Mouse (Mus musculus) heart, embryonic 11.5 days (tissue): Measurements from ENCODE around the gene Gtf2ird1. TPM values are rescaled to one million over a fixed set of nuclear protein-coding genes. Genes with fewer than 3 reads are reported as not detected.
"Not testable (repeated sequence)": the region's sequence is repeated elsewhere in the genome, so short reads cannot be mapped to it uniquely, and the experiment has no call there.

Experiments
- ATAC-seq: fragments of 200-750 bp; cut with Nextera tagmentation; replicated peaks from 2 replicates; pipeline ENCODE4 v1.8.0; 2017; ENCODE audit warnings: moderate library complexity; ENCODE audit not compliant: insufficient number of reproducible peaks, low FRiP score, low TSS enrichment
- H3K27ac ChIP-seq: fragments of 300-500 bp; sonication (generic); 2 replicates; pipeline ENCODE4 v1.5.1; 2014; ENCODE audit warnings: mild to moderate bottlenecking, low read depth, low read length
- H3K27me3 ChIP-seq: fragments of 300-500 bp; sonication (generic); 2 replicates; pipeline ENCODE4 v1.6.1; 2014; ENCODE audit warnings: mild to moderate bottlenecking, low read length, mixed read lengths; ENCODE audit not compliant: control insufficient read depth, insufficient read depth
- H3K36me3 ChIP-seq: fragments of 300-500 bp; sonication (generic); 2 replicates; pipeline ENCODE4 v1.6.1; 2014; ENCODE audit warnings: mild to moderate bottlenecking, low read length, moderate library complexity, mixed read lengths; ENCODE audit not compliant: control insufficient read depth, insufficient read depth
- H3K4me1 ChIP-seq: fragments of 300-500 bp; sonication (generic); 2 replicates; pipeline ENCODE4 v1.6.1; 2014; ENCODE audit warnings: low read length; ENCODE audit not compliant: control insufficient read depth, insufficient read depth
- H3K4me2 ChIP-seq: fragments of 300-500 bp; sonication (generic); 2 replicates; pipeline ENCODE4 v1.6.1; 2014; ENCODE audit warnings: mild to moderate bottlenecking, moderate library complexity
- H3K4me3 ChIP-seq: fragments of 300-500 bp; sonication (generic); 2 replicates; pipeline ENCODE4 v1.5.1; 2014; ENCODE audit warnings: low read depth, low read length
- H3K9ac ChIP-seq: fragments of 300-500 bp; sonication (generic); 2 replicates; pipeline ENCODE4 v1.6.1; 2014; ENCODE audit warnings: mild to moderate bottlenecking, low read depth, low read length, moderate library complexity
- H3K9me3 ChIP-seq: fragments of 300-500 bp; sonication (generic); replicated peaks from 2 replicates; pipeline ENCODE4 v1.6.1; 2016; ENCODE audit warnings: low read length; ENCODE audit not compliant: control insufficient read depth
- WGBS: fragments of 180-500 bp; shearing (Covaris S2); extraction: QIAGEN DNeasy Blood & Tissue Kit; methylation state at CpG from one replicate; pipeline ENCODE4 v1.1.7; 2014; ENCODE audit not compliant: insufficient replicate concordance; 5-methylcytosine and 5-hydroxymethylcytosine counted together
- polyA plus RNA-seq: library from polyadenylated mRNA; unstranded; fragments of >200 nt; fragmentation: Nextera tagmentation; extraction: Ambion mirVana; gene quantifications from 2 replicates; pipeline ENCODE4 v1.2.1, GENCODE M21; 2014

Gene Gtf2ird1
- polyA plus RNA-seq, 1 experiment from 2014 or later = 49.0 TPM

- Histone ChIP-seq H3K27ac (no peak overlapping the region), H3K4me2 (no peak overlapping the region), H3K4me3 (no peak overlapping the region), H3K4me1 (no peaks in the 10 kb centered on the region), H3K9ac (no peak overlapping the region), H3K27me3 (no peaks in the 10 kb centered on the region), H3K36me3 (no peaks in the 10 kb centered on the region), H3K9me3 (no peaks in the 10 kb centered on the region)
- WGBS = 71% methylated on average over 10 of the region's 10 CpGs
- ATAC-seq = no peak
These were observed 115.2 kb downstream of the Gtf2ird1 start for GRCm38 (mm10) chr5:134341321-134341720.

GRCm38 (mm10) chr5:134340101-134340522 lies 116.4 kb downstream of the Gtf2ird1 start:
- H3K9me3 ChIP-seq = no peaks in the 10 kb centered on the region
- H3K9ac ChIP-seq = 0 out of 2 replicates have a peak overlapping the region, but pooled peaks have one; percentile 22
- no peak for ATAC-seq
- no peak overlapping the region for H3K4me2 ChIP-seq
- no peaks in the 10 kb centered on the region for H3K36me3 ChIP-seq
- H3K4me3 ChIP-seq = no peak overlapping the region
- no peaks in the 10 kb centered on the region for H3K27me3 ChIP-seq
- H3K27ac ChIP-seq = no peak overlapping the region
- WGBS = 33% methylated on average over 6 of the region's 6 CpGs
- no peaks in the 10 kb centered on the region for H3K4me1 ChIP-seq

DNA sequence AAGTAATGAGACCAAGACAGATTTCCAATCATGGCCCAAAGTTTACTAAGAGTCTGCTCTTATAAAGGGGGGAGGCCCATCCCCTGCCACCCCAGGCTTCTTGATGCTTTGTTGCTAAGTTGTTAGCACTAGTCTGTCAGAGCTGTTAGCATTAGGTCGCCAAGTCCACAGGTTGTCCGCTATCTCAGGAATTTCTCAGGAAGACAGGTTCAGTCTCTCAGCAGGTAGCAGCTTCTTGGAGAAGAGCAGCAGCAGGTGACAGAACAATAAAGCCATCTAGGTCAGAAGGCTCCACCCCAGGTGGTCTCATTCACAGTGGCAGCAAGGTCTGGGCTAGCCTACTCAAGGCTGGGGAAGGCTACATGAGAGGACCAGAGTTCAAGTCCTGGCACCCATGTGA lies 119.5 kb downstream of the Gtf2ird1 start:
- 45% methylated on average over 2 of the region's 2 CpGs for WGBS
- H3K36me3 ChIP-seq, H3K4me3 ChIP-seq, H3K4me2 ChIP-seq, ATAC-seq, H3K9me3 ChIP-seq, H3K4me1 ChIP-seq, H3K9ac ChIP-seq, H3K27ac ChIP-seq, H3K27me3 ChIP-seq: not testable (repeated sequence)

GRCm38 (mm10) chr5:134332743-134333142 lies 123.8 kb downstream of the Gtf2ird1 start:
- Histone ChIP-seq H3K27me3 (no peaks in the 10 kb centered on the region), H3K4me2 (no peak overlapping the region), H3K27ac (no peak overlapping the region), H3K36me3 (no peaks in the 10 kb centered on the region), H3K9ac (no peak overlapping the region), H3K4me1 (no peaks in the 10 kb centered on the region), H3K4me3 (no peak overlapping the region), H3K9me3 (no peaks in the 10 kb centered on the region)
- ATAC-seq = no peak
- WGBS = 64% methylated on average over 8 of the region's 8 CpGs

DNA sequence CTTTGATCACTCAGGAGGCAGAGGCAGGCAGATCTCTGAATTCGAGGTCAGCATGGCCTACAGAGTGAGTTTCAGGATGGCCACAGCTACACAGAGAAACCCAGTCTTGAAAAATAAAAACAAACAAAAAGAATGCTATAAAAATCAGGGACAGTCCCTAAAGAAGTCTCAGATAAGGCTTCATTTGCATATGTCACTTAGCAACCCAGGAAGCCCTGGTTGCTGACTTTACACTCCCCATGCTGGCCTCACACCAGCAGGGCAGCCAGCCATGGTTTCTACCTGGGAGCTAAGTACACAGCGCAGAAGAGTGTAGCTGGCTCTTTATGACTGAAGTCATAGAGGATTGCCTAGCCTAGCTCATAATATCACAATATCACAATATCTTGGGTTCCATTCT lies 126.4 kb downstream of the Gtf2ird1 start:
- H3K36me3 ChIP-seq = no peaks in the 10 kb centered on the region
- H3K4me2 ChIP-seq = no peak overlapping the region
- 85% methylated on average over 2 of the region's 2 CpGs for WGBS
- H3K4me1 ChIP-seq = peaks cover 5% of the 10 kb centered on the region; the same call in 1 of the 2 replicates
- no peak for ATAC-seq
- no peak overlapping the region for H3K9ac ChIP-seq
- no peak overlapping the region for H3K27ac ChIP-seq
- H3K27me3 ChIP-seq = no peaks in the 10 kb centered on the region
- no peak overlapping the region for H3K4me3 ChIP-seq
- no peaks in the 10 kb centered on the region for H3K9me3 ChIP-seq

DNA sequence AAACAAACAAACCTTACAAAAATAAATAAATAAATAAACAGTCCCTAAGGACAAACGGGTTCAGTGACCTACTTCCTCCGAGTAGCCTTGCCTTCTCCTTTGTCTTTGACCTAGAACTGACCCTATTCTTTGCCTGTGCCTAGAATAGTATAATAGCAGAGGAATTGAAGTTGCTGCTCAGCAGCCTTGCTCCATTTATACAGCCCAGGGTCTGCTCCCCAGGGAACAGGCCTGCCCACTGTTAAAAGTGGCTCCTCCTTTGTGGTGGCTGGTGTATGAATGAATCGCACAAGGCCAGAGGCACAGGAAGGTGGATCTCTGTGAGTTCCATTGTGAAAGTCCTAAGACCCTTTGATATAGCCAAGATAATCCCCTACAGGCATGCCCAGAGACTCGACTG lies 127.2 kb downstream of the Gtf2ird1 start:
- Histone ChIP-seq H3K9me3 (no peaks in the 10 kb centered on the region), H3K36me3 (no peaks in the 10 kb centered on the region), H3K27me3 (no peaks in the 10 kb centered on the region), H3K4me1 (peaks cover 5% of the 10 kb centered on the region; the same call in 1 of the 2 replicates), H3K4me2 (no peak overlapping the region), H3K27ac (no peak overlapping the region), H3K9ac (no peak overlapping the region), H3K4me3 (no peak overlapping the region)
- no peak for ATAC-seq
- 66% methylated on average over 4 of the region's 4 CpGs for WGBS

DNA sequence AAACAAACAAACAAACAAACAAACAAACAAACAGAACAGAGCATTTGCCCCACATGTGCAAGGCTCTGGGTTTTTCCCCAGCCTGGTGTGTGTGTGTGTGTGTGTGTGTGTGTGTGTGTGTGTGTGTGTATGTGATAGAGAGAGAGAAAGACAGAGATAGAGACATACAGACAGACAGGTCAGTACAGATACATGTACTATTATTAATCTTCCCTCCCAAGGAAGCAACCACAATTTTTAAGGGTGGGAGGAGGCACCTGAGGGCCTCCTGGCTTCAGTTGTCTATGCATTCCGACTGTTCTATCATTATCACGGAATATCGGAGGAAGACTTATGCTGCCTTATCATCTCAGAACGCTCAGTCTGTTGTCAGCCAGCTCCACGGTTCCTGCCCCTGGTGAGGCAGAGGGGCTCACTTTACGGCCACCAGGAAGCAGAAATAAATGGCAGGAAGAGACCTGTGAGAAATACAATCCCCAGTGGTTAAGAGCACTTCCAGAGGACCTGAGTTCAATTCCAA lies 128.0 kb downstream of the Gtf2ird1 start:
- H3K27ac ChIP-seq = no peak overlapping the region
- H3K4me3 ChIP-seq = no peak overlapping the region
- no peaks in the 10 kb centered on the region for H3K27me3 ChIP-seq
- no peaks in the 10 kb centered on the region for H3K9me3 ChIP-seq
- no peaks in the 10 kb centered on the region for H3K36me3 ChIP-seq
- no peak for ATAC-seq
- H3K4me1 ChIP-seq = peaks cover 5% of the 10 kb centered on the region
- no peak overlapping the region for H3K4me2 ChIP-seq
- no peak overlapping the region for H3K9ac ChIP-seq
- WGBS = 56% methylated on average over 6 of the region's 6 CpGs

DNA sequence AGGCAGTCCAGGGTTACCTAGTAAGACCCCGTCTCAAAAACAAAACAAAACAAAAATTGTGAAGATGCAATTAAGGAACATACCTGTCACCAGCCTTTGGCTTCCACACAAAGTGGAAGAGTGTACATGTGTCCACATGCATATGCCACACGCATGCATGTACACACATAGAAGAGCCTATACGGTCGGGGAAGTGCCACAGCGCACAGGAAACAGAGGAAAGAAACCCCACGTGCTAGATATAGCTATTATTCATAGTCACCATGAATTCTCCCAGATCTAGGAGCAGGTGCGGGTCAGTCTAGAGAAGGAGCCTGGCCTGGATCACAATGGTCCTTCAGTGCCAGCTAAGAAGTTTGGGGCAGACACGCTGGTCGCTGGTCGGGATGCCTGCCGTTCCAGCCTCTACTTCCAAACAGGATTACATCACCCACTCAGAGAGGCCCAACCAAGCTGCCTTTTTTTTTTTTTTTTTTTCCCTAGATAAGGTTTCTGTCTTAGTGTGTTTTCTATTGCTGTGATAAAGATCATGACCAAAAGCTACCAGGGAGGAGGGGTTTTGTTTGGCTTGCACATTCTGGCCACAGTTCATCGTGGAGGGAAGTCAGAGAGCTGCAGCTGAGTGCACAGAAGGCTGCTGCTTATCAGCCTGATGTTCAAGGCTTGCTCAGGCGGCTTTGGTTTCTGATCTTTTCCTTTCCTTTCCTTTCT lies 130.5 kb downstream of the Gtf2ird1 start:
- no peaks in the 10 kb centered on the region for H3K36me3 ChIP-seq
- 48% methylated on average over 13 of the region's 13 CpGs for WGBS
- no peaks in the 10 kb centered on the region for H3K9me3 ChIP-seq
- no peak overlapping the region for H3K4me2 ChIP-seq
- ATAC-seq = no peak
- no peaks in the 10 kb centered on the region for H3K27me3 ChIP-seq
- peak overlapping the region; percentile 37; the same call in 1 of the 2 replicates for H3K27ac ChIP-seq
- H3K9ac ChIP-seq = no peak overlapping the region
- no peak overlapping the region for H3K4me3 ChIP-seq
- H3K4me1 ChIP-seq = peaks cover 8% of the 10 kb centered on the region

GRCm38 (mm10) chr5:134323869-134324268 lies 132.6 kb downstream of the Gtf2ird1 start:
- Histone ChIP-seq H3K27ac (peak overlapping the region; percentile 46), H3K9me3 (no peaks in the 10 kb centered on the region), H3K4me1 (peaks cover 8% of the 10 kb centered on the region), H3K9ac (peak overlapping the region; percentile 39; the same call in 1 of the 2 replicates), H3K4me2 (no peak overlapping the region), H3K27me3 (no peaks in the 10 kb centered on the region), H3K4me3 (no peak overlapping the region), H3K36me3 (no peaks in the 10 kb centered on the region)
- WGBS = 16% methylated on average over 2 of the region's 2 CpGs
- no peak for ATAC-seq
